Comparison of ENCODE assay signal across 23 mouse cellular contexts in the genomic region with DNA sequence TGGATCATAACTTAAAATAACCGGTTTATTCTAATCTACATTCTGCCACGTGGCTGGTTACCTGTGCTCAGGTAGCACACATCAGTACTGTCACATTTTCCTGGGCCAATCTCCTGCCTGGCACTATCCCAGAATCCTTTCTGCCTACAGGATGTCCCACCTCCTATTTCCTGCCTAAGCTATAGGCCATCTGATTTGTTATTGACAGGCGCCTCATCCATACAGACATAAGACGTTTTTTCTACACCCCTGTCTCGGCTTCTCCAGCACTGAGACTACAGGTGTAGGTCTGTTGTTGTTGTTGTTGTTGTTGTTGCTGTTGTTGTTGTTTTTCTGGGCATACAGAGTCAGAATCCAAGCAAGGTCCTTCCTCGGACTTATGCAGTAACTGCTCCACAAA.
"Had no signal": no experiment of that assay in that cellular context is flagged by ENCODE, and none has a peak within 500 bp of the region (broad histone marks: within the 10 kb centered on the region; RNA-seq: fewer than 3 reads in every experiment).

No protein-coding gene starts in this region.

- H3K4me3 ChIP-seq: heart, adult 2 months; heart, embryonic 13.5 days; heart, embryonic 15.5 days; hindbrain, embryonic 10.5 days; hindbrain, embryonic 12.5 days; intestine, embryonic 15.5 days; limb, embryonic 13.5 days; limb, embryonic 15.5 days; liver, embryonic 12.5 days had no signal

- H3K36me3 ChIP-seq: heart, embryonic 13.5 days; heart, embryonic 15.5 days; hindbrain, embryonic 10.5 days; hindbrain, embryonic 12.5 days; intestine, embryonic 15.5 days; limb, embryonic 13.5 days; limb, embryonic 15.5 days; liver, embryonic 12.5 days had no signal

- H3K9ac ChIP-seq: heart, embryonic 13.5 days; heart, embryonic 15.5 days; hindbrain, embryonic 12.5 days; hindbrain, embryonic 14.5 days; intestine, embryonic 15.5 days; limb, embryonic 13.5 days; limb, embryonic 15.5 days; liver, embryonic 12.5 days; liver, embryonic 14.5 days had no signal

- DNase-seq: gastrocnemius, postnatal 14 days; gastrocnemius, postnatal 36 days; heart, adult 11 months; heart, adult 2 months; heart, postnatal 4 days; kidney, adult 18-20 months; kidney, adult 8-10 months; kidney, postnatal 10 days; kidney, postnatal 25 days; kidney, postnatal 4 days; layer of hippocampus, adult 9-11 months; layer of hippocampus, postnatal 36 days; left cerebral cortex, postnatal 4 days had no signal

- H3K27ac ChIP-seq: heart, adult 2 months; heart, embryonic 13.5 days; heart, embryonic 15.5 days; hindbrain, embryonic 10.5 days; hindbrain, embryonic 12.5 days; hindbrain, embryonic 14.5 days; intestine, embryonic 15.5 days; limb, embryonic 13.5 days; limb, embryonic 15.5 days; liver, embryonic 12.5 days; liver, embryonic 14.5 days had no signal

- H3K9me3 ChIP-seq: heart, embryonic 15.5 days; hindbrain, embryonic 10.5 days; hindbrain, embryonic 12.5 days; intestine, embryonic 15.5 days; limb, embryonic 13.5 days; limb, embryonic 15.5 days had no signal

- H3K4me1 ChIP-seq: heart, embryonic 13.5 days; heart, embryonic 15.5 days; hindbrain, embryonic 10.5 days; hindbrain, embryonic 12.5 days; limb, embryonic 15.5 days had no signal

- H3K27me3 ChIP-seq: heart, embryonic 13.5 days; heart, embryonic 15.5 days; hindbrain, embryonic 12.5 days; intestine, embryonic 15.5 days; limb, embryonic 13.5 days; limb, embryonic 15.5 days; liver, embryonic 12.5 days had no signal
